Mouse (Mus musculus): ENCODE measurements around the gene Padi4. TPM values are rescaled to one million over a fixed set of nuclear protein-coding genes. Genes with fewer than 3 reads are reported as not detected.

Padi4 gene
- polyA plus RNA-seq, 1 experiment: 1.4 TPM

- no peak for TF ChIP-seq E2F4 (IDR thresholded peaks at IDR 0.05; ENCODE audit: insufficient read depth)
- TF ChIP-seq SRF (IDR thresholded peaks at IDR 0.05; ENCODE audit: control insufficient read depth, insufficient read length, low read depth): no peak
- no peak for TF ChIP-seq POLR2AphosphoS2 (IDR thresholded peaks at IDR 0.05; ENCODE audit: insufficient read length, low read depth)
- TF ChIP-seq USF1 (IDR thresholded peaks at IDR 0.05; ENCODE audit: low read depth): no peak
- no peak for TF ChIP-seq CEBPB (IDR thresholded peaks at IDR 0.05; ENCODE audit: insufficient read depth, poor library complexity, severe bottlenecking)
- TF ChIP-seq TCF3 (IDR thresholded peaks at IDR 0.05; ENCODE audit: insufficient read length, low read depth): no peak
- TF ChIP-seq MYOD1 (IDR thresholded peaks at IDR 0.05; ENCODE audit: control insufficient read depth in 1 of 3, insufficient read length in 2 of 3, low read depth in 2 of 3): no peak
- no peak for TF ChIP-seq TCF12 (IDR thresholded peaks at IDR 0.05; ENCODE audit: insufficient read depth, poor library complexity, severe bottlenecking)
- no peak for TF ChIP-seq REST (IDR thresholded peaks at IDR 0.05; ENCODE audit: insufficient read depth, insufficient read length)
- no peak for TF ChIP-seq MYOG (IDR thresholded peaks at IDR 0.05; ENCODE audit: control insufficient read depth in 1 of 3, insufficient read depth in 1 of 3, insufficient read length in 2 of 3, low read depth in 2 of 3)
- TF ChIP-seq MAX (IDR thresholded peaks at IDR 0.05; ENCODE audit: low read depth): no peak
- Histone ChIP-seq H3K4me3 (no peak overlapping the region), H3K36me3 (ENCODE audit: control insufficient read depth, insufficient read depth) (no peaks in the 10 kb centered on the region), H3ac (ENCODE audit: control insufficient read depth, insufficient read length) (no peak overlapping the region), H3K4me2 (ENCODE audit: low read depth) (no peak overlapping the region), H3K79me2 (ENCODE audit: control insufficient read depth, insufficient read depth) (no peaks in the 10 kb centered on the region), H3K27me3 (ENCODE audit: control insufficient read depth, insufficient read depth, insufficient read length) (peaks cover 32% of the 10 kb centered on the region)
These were observed 27.3 kb upstream of the Padi4 start for GRCm38 (mm10) chr4:140801364-140801763.

GRCm38 (mm10) chr4:140796786-140797185 is 22.8 kb upstream of the Padi4 start:
- peaks cover 38% of the 10 kb centered on the region for H3K27me3 ChIP-seq (ENCODE audit: control insufficient read depth, insufficient read depth, insufficient read length)
- no peaks in the 10 kb centered on the region for H3K79me2 ChIP-seq (ENCODE audit: control insufficient read depth, insufficient read depth)
- H3K4me3 ChIP-seq: no peak overlapping the region
- H3K36me3 ChIP-seq (ENCODE audit: control insufficient read depth, insufficient read depth): no peaks in the 10 kb centered on the region
- H3ac ChIP-seq (ENCODE audit: control insufficient read depth, insufficient read length): no peak overlapping the region
- TF ChIP-seq POLR2A (IDR thresholded peaks at IDR 0.05; ENCODE audit: insufficient read length, low read depth): no peak
- no peak overlapping the region for H3K4me2 ChIP-seq (ENCODE audit: low read depth)

- Histone ChIP-seq H3K27me3 (ENCODE audit: control insufficient read depth, insufficient read depth, insufficient read length) (peaks cover 23% of the 10 kb centered on the region), H3ac (ENCODE audit: control insufficient read depth, insufficient read length) (no peak overlapping the region), H3K4me3 (no peak overlapping the region), H3K4me2 (ENCODE audit: low read depth) (no peak overlapping the region), H3K36me3 (ENCODE audit: control insufficient read depth, insufficient read depth) (no peaks in the 10 kb centered on the region), H3K79me2 (ENCODE audit: control insufficient read depth, insufficient read depth) (no peaks in the 10 kb centered on the region)
- TF ChIP-seq MYOG (IDR thresholded peaks at IDR 0.05; ENCODE audit: control insufficient read depth in 1 of 3, insufficient read depth in 1 of 3, insufficient read length in 2 of 3, low read depth in 2 of 3): no peak
- TF ChIP-seq SRF (IDR thresholded peaks at IDR 0.05; ENCODE audit: control insufficient read depth, insufficient read length, low read depth): no peak
- no peak for TF ChIP-seq REST (IDR thresholded peaks at IDR 0.05; ENCODE audit: insufficient read depth, insufficient read length)
- no peak for TF ChIP-seq E2F4 (IDR thresholded peaks at IDR 0.05; ENCODE audit: insufficient read depth)
- TF ChIP-seq USF1 (IDR thresholded peaks at IDR 0.05; ENCODE audit: low read depth): no peak
- no peak for TF ChIP-seq CEBPB (IDR thresholded peaks at IDR 0.05; ENCODE audit: insufficient read depth, poor library complexity, severe bottlenecking)
- no peak for TF ChIP-seq POLR2AphosphoS2 (IDR thresholded peaks at IDR 0.05; ENCODE audit: insufficient read length, low read depth)
- no peak for TF ChIP-seq POLR2A (IDR thresholded peaks at IDR 0.05; ENCODE audit: insufficient read length, low read depth)
- TF ChIP-seq MAX (IDR thresholded peaks at IDR 0.05; ENCODE audit: low read depth): no peak
- no peak for TF ChIP-seq TCF3 (IDR thresholded peaks at IDR 0.05; ENCODE audit: insufficient read length, low read depth)
- TF ChIP-seq MYOD1 (IDR thresholded peaks at IDR 0.05; ENCODE audit: control insufficient read depth in 1 of 3, insufficient read length in 2 of 3, low read depth in 2 of 3): no peak
- no peak for TF ChIP-seq TCF12 (IDR thresholded peaks at IDR 0.05; ENCODE audit: insufficient read depth, poor library complexity, severe bottlenecking)
These were observed 20.6 kb upstream of the Padi4 start for GRCm38 (mm10) chr4:140794678-140795077.

GRCm38 (mm10) chr4:140793795-140794194 is 19.8 kb upstream of the Padi4 start:
- H3K36me3 ChIP-seq (ENCODE audit: control insufficient read depth, insufficient read depth): no peaks in the 10 kb centered on the region

GRCm38 (mm10) chr4:140792584-140792983 is 18.5 kb upstream of the Padi4 start:
- Histone ChIP-seq H3K36me3 (ENCODE audit: control insufficient read depth, insufficient read depth) (no peaks in the 10 kb centered on the region), H3K4me3 (no peak overlapping the region), H3ac (ENCODE audit: control insufficient read depth, insufficient read length) (no peak overlapping the region), H3K27me3 (ENCODE audit: control insufficient read depth, insufficient read depth, insufficient read length) (peaks cover 7% of the 10 kb centered on the region), H3K79me2 (ENCODE audit: control insufficient read depth, insufficient read depth) (no peaks in the 10 kb centered on the region), H3K4me2 (ENCODE audit: low read depth) (no peak overlapping the region)
- TF ChIP-seq USF1 (IDR thresholded peaks at IDR 0.05; ENCODE audit: low read depth): no peak
- no peak for TF ChIP-seq CEBPB (IDR thresholded peaks at IDR 0.05; ENCODE audit: insufficient read depth, poor library complexity, severe bottlenecking)
- TF ChIP-seq E2F4 (IDR thresholded peaks at IDR 0.05; ENCODE audit: insufficient read depth): no peak
- TF ChIP-seq POLR2AphosphoS2 (IDR thresholded peaks at IDR 0.05; ENCODE audit: insufficient read length, low read depth): no peak
- TF ChIP-seq TCF12 (IDR thresholded peaks at IDR 0.05; ENCODE audit: insufficient read depth, poor library complexity, severe bottlenecking): no peak
- no peak for TF ChIP-seq SRF (IDR thresholded peaks at IDR 0.05; ENCODE audit: control insufficient read depth, insufficient read length, low read depth)
- TF ChIP-seq MAX (IDR thresholded peaks at IDR 0.05; ENCODE audit: low read depth): no peak
- TF ChIP-seq REST (IDR thresholded peaks at IDR 0.05; ENCODE audit: insufficient read depth, insufficient read length): no peak
- TF ChIP-seq TCF3 (IDR thresholded peaks at IDR 0.05; ENCODE audit: insufficient read length, low read depth): no peak
- TF ChIP-seq MYOG (IDR thresholded peaks at IDR 0.05; ENCODE audit: control insufficient read depth in 1 of 3, insufficient read depth in 1 of 3, insufficient read length in 2 of 3, low read depth in 2 of 3): no peak
- TF ChIP-seq POLR2A (IDR thresholded peaks at IDR 0.05; ENCODE audit: insufficient read length, low read depth): no peak
- no peak for TF ChIP-seq MYOD1 (IDR thresholded peaks at IDR 0.05; ENCODE audit: control insufficient read depth in 1 of 3, insufficient read length in 2 of 3, low read depth in 2 of 3)

More at GRCm38 (mm10) chr4:140793795-140794194, 19.8 kb upstream of the Padi4 start:
- Histone ChIP-seq H3ac (ENCODE audit: control insufficient read depth, insufficient read length) (no peak overlapping the region), H3K4me2 (ENCODE audit: low read depth) (no peak overlapping the region), H3K4me3 (no peak overlapping the region), H3K79me2 (ENCODE audit: control insufficient read depth, insufficient read depth) (no peaks in the 10 kb centered on the region), H3K27me3 (ENCODE audit: control insufficient read depth, insufficient read depth, insufficient read length) (peaks cover 19% of the 10 kb centered on the region)
- no peak for TF ChIP-seq TCF12 (IDR thresholded peaks at IDR 0.05; ENCODE audit: insufficient read depth, poor library complexity, severe bottlenecking)
- no peak for TF ChIP-seq POLR2A (IDR thresholded peaks at IDR 0.05; ENCODE audit: insufficient read length, low read depth)
- no peak for TF ChIP-seq MYOD1 (IDR thresholded peaks at IDR 0.05; ENCODE audit: control insufficient read depth in 1 of 3, insufficient read length in 2 of 3, low read depth in 2 of 3)
- TF ChIP-seq MAX (IDR thresholded peaks at IDR 0.05; ENCODE audit: low read depth): no peak
- no peak for TF ChIP-seq SRF (IDR thresholded peaks at IDR 0.05; ENCODE audit: control insufficient read depth, insufficient read length, low read depth)
- no peak for TF ChIP-seq POLR2AphosphoS2 (IDR thresholded peaks at IDR 0.05; ENCODE audit: insufficient read length, low read depth)
- no peak for TF ChIP-seq TCF3 (IDR thresholded peaks at IDR 0.05; ENCODE audit: insufficient read length, low read depth)
- TF ChIP-seq USF1 (IDR thresholded peaks at IDR 0.05; ENCODE audit: low read depth): no peak
- TF ChIP-seq E2F4 (IDR thresholded peaks at IDR 0.05; ENCODE audit: insufficient read depth): no peak
- TF ChIP-seq REST (IDR thresholded peaks at IDR 0.05; ENCODE audit: insufficient read depth, insufficient read length): no peak
- TF ChIP-seq CEBPB (IDR thresholded peaks at IDR 0.05; ENCODE audit: insufficient read depth, poor library complexity, severe bottlenecking): no peak
- no peak for TF ChIP-seq MYOG (IDR thresholded peaks at IDR 0.05; ENCODE audit: control insufficient read depth in 1 of 3, insufficient read depth in 1 of 3, insufficient read length in 2 of 3, low read depth in 2 of 3)

Data from myocyte (in vitro differentiated cells).